Mouse (Mus musculus) limb, embryonic 10.5 days (tissue): ENCODE measurements at regions not wholly inside any gene's neighbourhood (a gene's known extent, or its start where the extent isn't known, plus 50 kb on each side); places are given as distances from the start of the nearest gene placed in this dataset.

Source experiments
- DNase-seq: peaks from one replicate; pipeline ENCODE4 v3.0.0-alpha.2; 2017; ENCODE audit warnings: low spot score
- H3K27ac ChIP-seq: fragments of 300-500 bp; sonication (generic); 2 replicates; pipeline ENCODE4 v1.5.1; 2016; ENCODE audit warnings: mild to moderate bottlenecking
- H3K27me3 ChIP-seq: fragments of 300-500 bp; sonication (generic); 2 replicates; pipeline ENCODE4 v1.6.1; 2016; ENCODE audit warnings: low read depth, mild to moderate bottlenecking; ENCODE audit not compliant: poor library complexity, severe bottlenecking
- H3K36me3 ChIP-seq: fragments of 300-500 bp; sonication (generic); 2 replicates; pipeline ENCODE4 v1.6.1; 2016; ENCODE audit warnings: mild to moderate bottlenecking, moderate library complexity
- H3K4me1 ChIP-seq: fragments of 300-500 bp; sonication (generic); 2 replicates; pipeline ENCODE4 v1.6.1; 2016
- H3K4me3 ChIP-seq: fragments of 300-500 bp; sonication (generic); 2 replicates; pipeline ENCODE4 v1.5.1; 2016; ENCODE audit warnings: mild to moderate bottlenecking, moderate library complexity
- H3K9me3 ChIP-seq: fragments of 300-500 bp; sonication (generic); replicated peaks from 2 replicates; pipeline ENCODE4 v1.6.1; 2016; ENCODE audit warnings: mild to moderate bottlenecking
- WGBS: fragments of 180-500 bp; shearing (Covaris S2); methylation state at CpG from one replicate; pipeline ENCODE4 v1.1.7; 2016; 5-methylcytosine and 5-hydroxymethylcytosine counted together

DNA sequence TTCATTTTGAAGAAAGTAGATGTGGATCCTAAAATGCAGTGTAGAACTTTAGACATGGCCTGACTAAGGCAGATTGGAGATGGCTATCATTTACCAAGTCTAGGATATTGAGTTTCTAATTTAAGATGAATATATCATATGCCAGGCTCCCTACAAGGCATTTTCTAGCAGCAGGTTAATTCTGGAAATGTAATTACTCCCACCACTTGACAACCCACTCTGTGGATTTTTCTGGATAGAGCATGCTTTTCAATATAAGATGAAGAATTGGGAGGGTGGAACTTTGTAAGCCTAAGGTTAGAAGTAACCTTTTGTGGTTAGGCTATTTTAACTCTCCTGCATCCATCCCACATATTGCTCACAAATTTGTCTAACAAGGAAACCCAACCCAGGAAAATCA is 178.4 kb upstream of the Pappa start:
- Histone ChIP-seq H3K9me3 (no peaks in the 10 kb centered on the region), H3K4me3 (no peak overlapping the region), H3K4me1 (no peaks in the 10 kb centered on the region), H3K27me3 (no peaks in the 10 kb centered on the region), H3K27ac (no peak overlapping the region), H3K36me3 (no peaks in the 10 kb centered on the region)
- DNase-seq = no peak

DNA sequence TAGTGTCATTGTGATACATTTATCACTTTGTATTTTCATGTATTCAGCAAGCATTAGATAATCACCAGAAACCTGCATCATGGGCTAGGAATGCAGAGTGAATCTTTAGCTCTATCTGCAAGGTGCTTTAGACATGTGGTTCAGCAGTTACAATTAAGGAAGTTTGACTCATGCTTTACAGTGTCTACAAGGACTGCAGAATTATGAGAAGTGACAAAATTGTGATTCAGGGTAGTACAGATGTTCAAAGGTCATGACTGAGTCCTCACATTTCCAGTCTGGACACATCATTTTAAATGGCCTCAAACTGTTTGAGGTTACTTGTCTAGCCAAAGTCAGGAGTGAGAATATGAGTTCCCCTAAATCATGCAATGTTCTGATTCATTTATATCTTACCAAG is 171.3 kb upstream of the Pappa start:
- DNase-seq = no peak
- Histone ChIP-seq H3K4me3 (no peak overlapping the region), H3K27ac (no peak overlapping the region), H3K27me3 (no peaks in the 10 kb centered on the region), H3K4me1 (no peaks in the 10 kb centered on the region), H3K9me3 (no peaks in the 10 kb centered on the region), H3K36me3 (no peaks in the 10 kb centered on the region)

DNA sequence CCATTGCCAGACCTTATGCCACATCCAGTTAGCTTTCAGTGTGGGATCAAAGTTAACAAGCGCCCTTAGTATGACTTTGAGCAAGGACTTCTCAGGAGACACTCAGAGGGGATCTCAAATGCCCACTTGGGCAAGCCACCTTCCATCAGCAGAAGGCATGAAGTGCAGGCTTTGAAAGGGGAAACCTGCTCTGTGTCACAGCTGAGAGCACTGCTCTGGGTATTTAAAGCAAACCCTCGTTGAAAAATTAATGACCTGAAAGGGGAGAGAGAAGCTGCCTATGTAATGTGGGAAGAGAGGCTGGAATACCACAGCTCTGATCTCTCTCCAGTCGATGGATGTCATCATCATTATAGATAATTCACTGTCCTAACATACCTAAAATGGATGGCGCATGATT is 165.1 kb upstream of the Pappa start:
- no peak overlapping the region for H3K4me3 ChIP-seq
- H3K27ac ChIP-seq = no peak overlapping the region
- no peaks in the 10 kb centered on the region for H3K4me1 ChIP-seq
- H3K27me3 ChIP-seq = no peaks in the 10 kb centered on the region
- no peaks in the 10 kb centered on the region for H3K36me3 ChIP-seq
- no peaks in the 10 kb centered on the region for H3K9me3 ChIP-seq
- 82% methylated on average over 4 of the region's 4 CpGs for WGBS
- no peak for DNase-seq

DNA sequence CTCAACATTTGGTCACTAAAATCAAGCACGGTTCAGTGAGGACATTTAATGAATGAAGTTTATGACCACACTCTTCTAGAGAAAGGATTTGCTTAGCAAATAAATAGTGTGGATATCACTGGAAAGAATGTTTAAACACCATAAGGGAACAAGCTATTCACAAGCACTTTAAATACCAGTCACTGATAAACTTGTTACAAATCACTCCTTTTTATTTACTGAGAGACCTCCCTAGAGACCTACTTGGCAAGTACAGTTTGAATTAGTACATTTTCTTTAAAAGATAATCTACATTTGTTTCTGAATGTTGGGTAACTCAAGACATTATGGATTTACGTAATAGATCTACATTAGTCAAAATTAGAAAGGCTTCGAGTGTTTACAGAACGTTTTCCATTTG is 162.2 kb upstream of the Pappa start:
- H3K27ac ChIP-seq = no peak overlapping the region
- no peaks in the 10 kb centered on the region for H3K9me3 ChIP-seq
- 83% methylated on average over 4 of the region's 4 CpGs for WGBS
- H3K27me3 ChIP-seq = no peaks in the 10 kb centered on the region
- no peaks in the 10 kb centered on the region for H3K36me3 ChIP-seq
- no peaks in the 10 kb centered on the region for H3K4me1 ChIP-seq
- H3K4me3 ChIP-seq = no peak overlapping the region
- no peak for DNase-seq
